Mouse (Mus musculus): ENCODE results near the gene Ube2o. TPM values are rescaled to one million over a fixed set of nuclear protein-coding genes. Genes with fewer than 3 reads are reported as not detected.
"Not testable (repeated sequence)": the region's sequence is repeated elsewhere in the genome, so short reads cannot be mapped to it uniquely, and the experiment has no call there.

Ube2o gene
- polyA plus RNA-seq, 1 experiment from 2014 or later = 23.5 TPM

GRCm38 (mm10) chr11:116617641-116618040 is 36.4 kb upstream of the Ube2o start:
- WGBS = 92% methylated on average over 7 of the region's 7 CpGs
- H3K27me3 ChIP-seq (ENCODE audit: control insufficient read depth, insufficient read depth, low read length) = no peaks in the 10 kb centered on the region
- ATAC-seq (replicated peaks; ENCODE audit: low FRiP score) = no peak

GRCm38 (mm10) chr11:116616438-116617118 is 35.3 kb upstream of the Ube2o start:
- H3K27me3 ChIP-seq (ENCODE audit: control insufficient read depth, insufficient read depth, low read length) = no peaks in the 10 kb centered on the region
- H3K36me3 ChIP-seq (ENCODE audit: control insufficient read depth, insufficient read depth, low read length) = no peaks in the 10 kb centered on the region
- H3K9ac ChIP-seq (ENCODE audit: low read length) = no peak overlapping the region
- H3K4me1 ChIP-seq (replicated peaks; ENCODE audit: control insufficient read depth, insufficient read depth, low read length) = 0 out of 2 replicates have a peak, but pooled peaks cover 5% of the 10 kb centered on the region
- no peak overlapping the region for H3K4me2 ChIP-seq (ENCODE audit: low read depth, low read length, severe bottlenecking)
- no peak overlapping the region for H3K27ac ChIP-seq (ENCODE audit: low read depth, low read length)
- WGBS = 78% methylated on average over 10 of the region's 10 CpGs
- no peak overlapping the region for H3K4me3 ChIP-seq (ENCODE audit: low read depth, low read length)
- no peak for DNase-seq (ENCODE audit: low spot score)
- H3K9me3 ChIP-seq (ENCODE audit: control insufficient read depth, low read length) = no peaks in the 10 kb centered on the region
- ATAC-seq (replicated peaks; ENCODE audit: low FRiP score) = no peak

More at GRCm38 (mm10) chr11:116617641-116618040, 36.4 kb upstream of the Ube2o start:
- Histone ChIP-seq H3K36me3 (ENCODE audit: control insufficient read depth, insufficient read depth, low read length) (no peaks in the 10 kb centered on the region), H3K4me3 (ENCODE audit: low read depth, low read length) (no peak overlapping the region), H3K9ac (ENCODE audit: low read length) (no peak overlapping the region), H3K4me1 (replicated peaks; ENCODE audit: control insufficient read depth, insufficient read depth, low read length) (0 out of 2 replicates have a peak, but pooled peaks cover 5% of the 10 kb centered on the region), H3K4me2 (ENCODE audit: low read depth, low read length, severe bottlenecking) (no peak overlapping the region), H3K27ac (ENCODE audit: low read depth, low read length) (no peak overlapping the region), H3K9me3 (ENCODE audit: control insufficient read depth, low read length) (no peaks in the 10 kb centered on the region)
- DNase-seq (ENCODE audit: low spot score) = no peak

GRCm38 (mm10) chr11:116615735-116616437 is 34.6 kb upstream of the Ube2o start:
- 51% methylated on average over 14 of the region's 15 CpGs for WGBS
- Histone ChIP-seq H3K36me3 (ENCODE audit: control insufficient read depth, insufficient read depth, low read length) (no peaks in the 10 kb centered on the region), H3K4me1 (replicated peaks; ENCODE audit: control insufficient read depth, insufficient read depth, low read length) (0 out of 2 replicates have a peak, but pooled peaks cover 5% of the 10 kb centered on the region), H3K27ac (ENCODE audit: low read depth, low read length) (no peak overlapping the region), H3K9me3 (ENCODE audit: control insufficient read depth, low read length) (no peaks in the 10 kb centered on the region), H3K4me2 (ENCODE audit: low read depth, low read length, severe bottlenecking) (no peak overlapping the region), H3K9ac (ENCODE audit: low read length) (no peak overlapping the region), H3K27me3 (ENCODE audit: control insufficient read depth, insufficient read depth, low read length) (no peaks in the 10 kb centered on the region), H3K4me3 (ENCODE audit: low read depth, low read length) (no peak overlapping the region)
- ATAC-seq (replicated peaks; ENCODE audit: low FRiP score) (no peak), DNase-seq (ENCODE audit: low spot score) (no peak)

GRCm38 (mm10) chr11:116613234-116613633 is 32.0 kb upstream of the Ube2o start:
- no peak overlapping the region for H3K4me3 ChIP-seq (ENCODE audit: low read depth, low read length)
- 0 out of 2 replicates have a peak, but pooled peaks cover 1% of the 10 kb centered on the region for H3K4me1 ChIP-seq (replicated peaks; ENCODE audit: control insufficient read depth, insufficient read depth, low read length)
- 94% methylated on average over 6 of the region's 6 CpGs for WGBS
- DNase-seq (ENCODE audit: low spot score) (no peak), ATAC-seq (replicated peaks; ENCODE audit: low FRiP score) (no peak)
- H3K36me3 ChIP-seq (ENCODE audit: control insufficient read depth, insufficient read depth, low read length) = no peaks in the 10 kb centered on the region
- no peak overlapping the region for H3K9ac ChIP-seq (ENCODE audit: low read length)
- no peak overlapping the region for H3K4me2 ChIP-seq (ENCODE audit: low read depth, low read length, severe bottlenecking)
- H3K27ac ChIP-seq (ENCODE audit: low read depth, low read length) = no peak overlapping the region
- H3K27me3 ChIP-seq (ENCODE audit: control insufficient read depth, insufficient read depth, low read length) = no peaks in the 10 kb centered on the region
- H3K9me3 ChIP-seq (ENCODE audit: control insufficient read depth, low read length) = no peaks in the 10 kb centered on the region

- ATAC-seq (replicated peaks; ENCODE audit: low FRiP score) (no peak), DNase-seq (ENCODE audit: low spot score) (no peak)
- WGBS = 100% methylated on average over 1 of the region's 1 CpGs
Measured at GRCm38 (mm10) chr11:116612554-116612953, 31.3 kb upstream of the Ube2o start.

GRCm38 (mm10) chr11:116611883-116612282 is 30.6 kb upstream of the Ube2o start:
- DNase-seq (ENCODE audit: low spot score) = no peak
- H3K9ac ChIP-seq (ENCODE audit: low read length) = no peak overlapping the region
- no peaks in the 10 kb centered on the region for H3K36me3 ChIP-seq (ENCODE audit: control insufficient read depth, insufficient read depth, low read length)
- ATAC-seq (replicated peaks; ENCODE audit: low FRiP score) = no peak
- H3K9me3 ChIP-seq (ENCODE audit: control insufficient read depth, low read length) = no peaks in the 10 kb centered on the region
- WGBS = 95% methylated on average over 9 of the region's 9 CpGs
- H3K4me1 ChIP-seq (replicated peaks; ENCODE audit: control insufficient read depth, insufficient read depth, low read length) = 0 out of 2 replicates have a peak, but pooled peaks cover 1% of the 10 kb centered on the region
- no peak overlapping the region for H3K4me3 ChIP-seq (ENCODE audit: low read depth, low read length)
- no peak overlapping the region for H3K4me2 ChIP-seq (ENCODE audit: low read depth, low read length, severe bottlenecking)
- no peak overlapping the region for H3K27ac ChIP-seq (ENCODE audit: low read depth, low read length)
- no peaks in the 10 kb centered on the region for H3K27me3 ChIP-seq (ENCODE audit: control insufficient read depth, insufficient read depth, low read length)

More at GRCm38 (mm10) chr11:116612554-116612953, 31.3 kb upstream of the Ube2o start:
- Histone ChIP-seq H3K9ac (ENCODE audit: low read length) (no peak overlapping the region), H3K4me1 (replicated peaks; ENCODE audit: control insufficient read depth, insufficient read depth, low read length) (0 out of 2 replicates have a peak, but pooled peaks cover 1% of the 10 kb centered on the region), H3K27ac (ENCODE audit: low read depth, low read length) (no peak overlapping the region), H3K27me3 (ENCODE audit: control insufficient read depth, insufficient read depth, low read length) (no peaks in the 10 kb centered on the region), H3K9me3 (ENCODE audit: control insufficient read depth, low read length) (no peaks in the 10 kb centered on the region), H3K36me3 (ENCODE audit: control insufficient read depth, insufficient read depth, low read length) (no peaks in the 10 kb centered on the region), H3K4me2 (ENCODE audit: low read depth, low read length, severe bottlenecking) (no peak overlapping the region), H3K4me3 (ENCODE audit: low read depth, low read length) (no peak overlapping the region)

GRCm38 (mm10) chr11:116611168-116611567 is 29.9 kb upstream of the Ube2o start:
- not testable (repeated sequence) for H3K9me3 ChIP-seq (ENCODE audit: control insufficient read depth, low read length); H3K9ac ChIP-seq (ENCODE audit: low read length); DNase-seq (ENCODE audit: low spot score); H3K27me3 ChIP-seq (ENCODE audit: control insufficient read depth, insufficient read depth, low read length); H3K4me3 ChIP-seq (ENCODE audit: low read depth, low read length); H3K4me2 ChIP-seq (ENCODE audit: low read depth, low read length, severe bottlenecking); ATAC-seq (replicated peaks; ENCODE audit: low FRiP score); H3K4me1 ChIP-seq (replicated peaks; ENCODE audit: control insufficient read depth, insufficient read depth, low read length); H3K27ac ChIP-seq (ENCODE audit: low read depth, low read length); H3K36me3 ChIP-seq (ENCODE audit: control insufficient read depth, insufficient read depth, low read length)
- WGBS = 90% methylated on average over 9 of the region's 9 CpGs

GRCm38 (mm10) chr11:116609965-116610630 is 28.9 kb upstream of the Ube2o start:
- 85% methylated on average over 15 of the region's 15 CpGs for WGBS
- DNase-seq (ENCODE audit: low spot score) (no peak), ATAC-seq (replicated peaks; ENCODE audit: low FRiP score) (no peak)
- Histone ChIP-seq H3K27me3 (ENCODE audit: control insufficient read depth, insufficient read depth, low read length) (no peaks in the 10 kb centered on the region), H3K27ac (ENCODE audit: low read depth, low read length) (no peak overlapping the region), H3K4me1 (replicated peaks; ENCODE audit: control insufficient read depth, insufficient read depth, low read length) (no peaks in the 10 kb centered on the region), H3K4me2 (ENCODE audit: low read depth, low read length, severe bottlenecking) (no peak overlapping the region), H3K9me3 (ENCODE audit: control insufficient read depth, low read length) (no peaks in the 10 kb centered on the region), H3K9ac (ENCODE audit: low read length) (no peak overlapping the region), H3K36me3 (ENCODE audit: control insufficient read depth, insufficient read depth, low read length) (no peaks in the 10 kb centered on the region), H3K4me3 (ENCODE audit: low read depth, low read length) (no peak overlapping the region)

Measured in forebrain, embryonic 11.5 days (tissue).